Mouse (Mus musculus): ENCODE measurements around the gene Gm32742. TPM values are rescaled to one million over a fixed set of nuclear protein-coding genes. Genes with fewer than 3 reads are reported as not detected.

The Gm32742 gene
- polyA plus RNA-seq, 1 experiment, result not detected

DNA sequence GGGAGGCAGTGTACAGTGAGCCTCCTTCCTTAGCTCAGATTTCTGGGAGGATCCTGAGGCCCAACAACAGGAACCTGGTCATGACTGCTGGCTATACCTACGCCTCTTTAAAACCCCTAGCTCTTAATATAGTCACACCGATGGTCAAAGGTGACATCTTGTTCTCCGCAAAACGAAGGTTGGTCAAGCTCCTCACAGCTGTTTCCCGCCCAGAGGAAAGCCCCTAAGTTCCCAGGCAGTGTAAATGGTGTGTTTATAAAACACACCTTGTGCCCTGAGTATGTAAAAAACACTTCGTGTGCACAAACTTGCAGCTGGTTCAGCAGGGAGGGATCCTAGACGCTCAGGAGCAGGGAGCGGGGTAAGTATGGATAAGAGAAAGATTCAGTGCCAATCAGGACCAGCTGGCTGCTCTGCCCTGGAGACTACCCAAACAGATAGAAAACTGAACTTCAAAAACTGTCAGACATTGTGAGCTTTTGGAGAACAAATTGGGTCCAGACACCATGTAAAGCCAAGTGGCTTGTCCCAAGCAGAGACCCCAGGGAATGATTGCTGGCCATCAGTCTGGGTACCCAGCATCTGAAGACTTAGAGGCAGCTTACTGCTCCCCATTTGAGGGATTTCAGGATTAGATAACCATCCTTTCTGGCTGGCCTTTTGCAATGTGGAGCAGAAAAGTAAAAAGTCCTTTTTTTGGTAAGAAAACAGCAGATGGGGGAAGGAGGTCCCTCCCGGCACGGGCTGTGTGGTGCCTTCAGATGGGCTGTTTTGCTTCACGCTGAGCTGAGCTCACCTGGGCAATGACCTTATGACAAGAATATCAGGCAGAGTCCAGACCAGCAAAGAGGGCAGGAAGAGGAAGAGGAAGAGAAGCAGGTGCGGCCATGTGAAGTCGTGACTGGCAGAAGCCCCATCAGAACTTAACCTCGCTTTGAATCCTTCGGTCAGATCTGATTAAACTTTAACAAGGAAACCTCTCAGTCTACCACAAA is 17.7 kb upstream of the Gm32742 start:
- Histone ChIP-seq H3K4me1 (ENCODE audit: control insufficient read depth, insufficient read depth, low read length) (peaks cover 20% of the 10 kb centered on the region), H3K27ac (ENCODE audit: insufficient read depth, low read depth, low read length) (no peak overlapping the region), H3K4me3 (ENCODE audit: insufficient read depth, low read depth, low read length) (no peak overlapping the region)
- 83% methylated on average over 15 of the region's 15 CpGs for WGBS
- no peak for TF ChIP-seq CTCF (IDR thresholded peaks at IDR 0.05; ENCODE audit: insufficient read depth, low read depth, low read length)
- TF ChIP-seq POLR2A (IDR thresholded peaks at IDR 0.05; ENCODE audit: insufficient read depth, low read depth, low read length), result no peak

DNA sequence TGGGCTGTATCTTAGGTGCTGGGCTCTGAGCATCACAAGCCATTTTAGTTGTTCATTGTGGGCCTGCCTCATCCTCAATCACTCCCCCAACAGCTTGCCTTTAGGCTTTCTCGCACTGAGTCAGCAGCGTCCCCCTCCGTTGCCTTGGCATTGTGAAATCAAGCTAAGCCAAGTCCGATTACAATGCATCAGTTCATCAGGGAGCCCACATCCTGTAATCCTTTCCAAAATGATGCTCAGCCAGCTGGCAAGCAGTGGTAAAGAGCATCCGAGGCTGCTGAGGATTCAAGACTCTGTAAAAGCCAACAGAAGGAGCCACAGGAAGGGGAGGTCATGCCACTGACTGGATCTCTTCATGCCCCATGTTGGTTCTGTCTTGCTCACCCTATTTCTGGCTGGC is 15.3 kb upstream of the Gm32742 start:
- 29% methylated on average over 5 of the region's 5 CpGs for WGBS
- Histone ChIP-seq H3K4me3 (ENCODE audit: insufficient read depth, low read depth, low read length) (no peak overlapping the region), H3K4me1 (ENCODE audit: control insufficient read depth, insufficient read depth, low read length) (peaks cover 15% of the 10 kb centered on the region), H3K27ac (ENCODE audit: insufficient read depth, low read depth, low read length) (no peak overlapping the region)
- TF ChIP-seq POLR2A (IDR thresholded peaks at IDR 0.05; ENCODE audit: insufficient read depth, low read depth, low read length) (no peak), CTCF (IDR thresholded peaks at IDR 0.05; ENCODE audit: insufficient read depth, low read depth, low read length) (no peak)

GRCm38 (mm10) chr9:51178297-51178696 is 13.0 kb upstream of the Gm32742 start:
- no peak overlapping the region for H3K27ac ChIP-seq (ENCODE audit: insufficient read depth, low read depth, low read length)
- H3K4me1 ChIP-seq (ENCODE audit: control insufficient read depth, insufficient read depth, low read length), result peaks cover 8% of the 10 kb centered on the region
- TF ChIP-seq POLR2A (IDR thresholded peaks at IDR 0.05; ENCODE audit: insufficient read depth, low read depth, low read length) (no peak), CTCF (IDR thresholded peaks at IDR 0.05; ENCODE audit: insufficient read depth, low read depth, low read length) (no peak)
- 100% methylated on average over 1 of the region's 1 CpGs for WGBS
- H3K4me3 ChIP-seq (ENCODE audit: insufficient read depth, low read depth, low read length), result no peak overlapping the region

- H3K4me1 ChIP-seq (ENCODE audit: control insufficient read depth, insufficient read depth, low read length), result peaks cover 6% of the 10 kb centered on the region
- TF ChIP-seq POLR2A (IDR thresholded peaks at IDR 0.05; ENCODE audit: insufficient read depth, low read depth, low read length) (no peak), CTCF (IDR thresholded peaks at IDR 0.05; ENCODE audit: insufficient read depth, low read depth, low read length) (no peak)
- H3K27ac ChIP-seq (ENCODE audit: insufficient read depth, low read depth, low read length), result no peak overlapping the region
- 94% methylated on average over 1 of the region's 1 CpGs for WGBS
- H3K4me3 ChIP-seq (ENCODE audit: insufficient read depth, low read depth, low read length), result no peak overlapping the region
These were observed 10.4 kb upstream of the Gm32742 start for GRCm38 (mm10) chr9:51175722-51176121.

DNA sequence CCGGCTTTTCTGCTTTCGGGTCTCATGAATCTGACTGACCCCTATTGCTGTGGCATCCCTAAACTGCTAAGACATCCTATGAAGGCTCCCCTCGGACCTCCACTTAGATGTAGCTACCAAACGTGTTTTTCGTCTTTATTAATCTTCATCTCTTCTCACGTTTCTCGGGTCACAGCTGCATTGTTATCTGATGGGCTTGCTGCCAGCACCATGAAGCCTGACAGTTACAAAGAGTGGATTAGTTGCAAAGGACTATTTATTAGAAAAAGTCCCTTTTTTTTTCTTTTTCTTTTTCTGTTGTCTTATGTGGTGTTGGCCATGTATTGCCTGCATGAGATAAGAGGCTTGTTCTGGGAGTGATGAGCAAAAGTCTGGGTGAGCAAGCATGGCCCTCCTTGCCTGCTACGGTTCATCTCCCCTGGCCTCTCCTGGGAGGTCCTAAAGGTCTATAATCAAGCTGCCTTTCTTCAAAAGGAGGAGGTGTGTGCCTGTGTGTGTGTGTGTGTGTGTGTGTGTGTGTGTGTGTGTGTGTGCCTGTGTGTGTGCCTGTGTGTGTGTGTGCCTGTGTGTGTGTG is 9.7 kb upstream of the Gm32742 start:
- TF ChIP-seq POLR2A (IDR thresholded peaks at IDR 0.05; ENCODE audit: insufficient read depth, low read depth, low read length) (no peak), CTCF (IDR thresholded peaks at IDR 0.05; ENCODE audit: insufficient read depth, low read depth, low read length) (no peak)
- WGBS, result 60% methylated on average over 8 of the region's 8 CpGs
- Histone ChIP-seq H3K27ac (ENCODE audit: insufficient read depth, low read depth, low read length) (no peak overlapping the region), H3K4me1 (ENCODE audit: control insufficient read depth, insufficient read depth, low read length) (peaks cover 7% of the 10 kb centered on the region; the same call in 1 of the 2 replicates), H3K4me3 (ENCODE audit: insufficient read depth, low read depth, low read length) (no peak overlapping the region)

DNA sequence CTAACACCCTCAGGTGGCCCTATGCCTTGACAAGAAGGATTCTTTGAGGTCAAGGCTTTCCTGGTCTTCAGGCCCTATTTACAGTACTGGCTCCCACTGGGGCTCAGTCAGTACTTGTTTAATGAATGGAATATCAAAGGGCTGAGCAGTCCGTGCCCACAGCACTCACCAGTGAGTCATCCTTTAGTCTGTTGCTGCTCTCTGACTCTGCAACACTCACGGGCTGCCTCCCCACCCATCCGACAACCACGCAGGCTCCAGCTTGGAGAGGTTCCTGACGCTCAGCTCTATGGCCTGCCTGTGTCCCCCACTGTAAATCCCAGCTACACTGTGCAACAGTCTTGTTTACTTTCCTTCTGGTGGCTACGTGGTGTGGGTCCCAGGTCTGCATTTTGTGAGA is 5.0 kb upstream of the Gm32742 start:
- WGBS, result 53% methylated on average over 6 of the region's 6 CpGs
- Histone ChIP-seq H3K4me3 (ENCODE audit: insufficient read depth, low read depth, low read length) (no peak overlapping the region), H3K27ac (ENCODE audit: insufficient read depth, low read depth, low read length) (no peak overlapping the region), H3K4me1 (ENCODE audit: control insufficient read depth, insufficient read depth, low read length) (peaks cover 15% of the 10 kb centered on the region)
- no peak for TF ChIP-seq POLR2A (IDR thresholded peaks at IDR 0.05; ENCODE audit: insufficient read depth, low read depth, low read length)
- no peak for TF ChIP-seq CTCF (IDR thresholded peaks at IDR 0.05; ENCODE audit: insufficient read depth, low read depth, low read length)

GRCm38 (mm10) chr9:51169133-51169532 is 3.8 kb upstream of the Gm32742 start:
- WGBS, result 91% methylated on average over 7 of the region's 7 CpGs
- H3K4me3 ChIP-seq (ENCODE audit: insufficient read depth, low read depth, low read length), result no peak overlapping the region
- TF ChIP-seq CTCF (IDR thresholded peaks at IDR 0.05; ENCODE audit: insufficient read depth, low read depth, low read length), result no peak
- TF ChIP-seq POLR2A (IDR thresholded peaks at IDR 0.05; ENCODE audit: insufficient read depth, low read depth, low read length), result no peak
- no peak overlapping the region for H3K27ac ChIP-seq (ENCODE audit: insufficient read depth, low read depth, low read length)
- peaks cover 13% of the 10 kb centered on the region for H3K4me1 ChIP-seq (ENCODE audit: control insufficient read depth, insufficient read depth, low read length)

GRCm38 (mm10) chr9:51168698-51169097 is 3.4 kb upstream of the Gm32742 start:
- H3K4me3 ChIP-seq (ENCODE audit: insufficient read depth, low read depth, low read length), result no peak overlapping the region
- H3K4me1 ChIP-seq (ENCODE audit: control insufficient read depth, insufficient read depth, low read length), result peaks cover 13% of the 10 kb centered on the region
- no peak for TF ChIP-seq CTCF (IDR thresholded peaks at IDR 0.05; ENCODE audit: insufficient read depth, low read depth, low read length)
- TF ChIP-seq POLR2A (IDR thresholded peaks at IDR 0.05; ENCODE audit: insufficient read depth, low read depth, low read length), result no peak
- H3K27ac ChIP-seq (ENCODE audit: insufficient read depth, low read depth, low read length), result no peak overlapping the region
- WGBS, result 84% methylated on average over 5 of the region's 5 CpGs

GRCm38 (mm10) chr9:51167954-51168353 is 2.6 kb upstream of the Gm32742 start:
- WGBS, result 46% methylated on average over 11 of the region's 11 CpGs
- no peak for TF ChIP-seq POLR2A (IDR thresholded peaks at IDR 0.05; ENCODE audit: insufficient read depth, low read depth, low read length)
- no peak for TF ChIP-seq CTCF (IDR thresholded peaks at IDR 0.05; ENCODE audit: insufficient read depth, low read depth, low read length)
- Histone ChIP-seq H3K4me1 (ENCODE audit: control insufficient read depth, insufficient read depth, low read length) (peaks cover 13% of the 10 kb centered on the region), H3K4me3 (ENCODE audit: insufficient read depth, low read depth, low read length) (no peak overlapping the region), H3K27ac (ENCODE audit: insufficient read depth, low read depth, low read length) (no peak overlapping the region)
